Mouse (Mus musculus): ENCODE results near the gene Cyfip2.

GRCm38 (mm10) chr11:46313851-46314250 lies 1.2 kb upstream of the Cyfip2 start:
- TF ChIP-seq CTCF (IDR thresholded peaks at IDR 0.05; ENCODE audit: control insufficient read depth, insufficient read depth, insufficient read length) (no peak), MAX (IDR thresholded peaks at IDR 0.05) (no peak), USF1 (IDR thresholded peaks at IDR 0.05; ENCODE audit: low read depth) (no peak), MYOD1 (IDR thresholded peaks at IDR 0.05; ENCODE audit: control insufficient read depth, insufficient read length, low read depth) (no peak), MYOG (IDR thresholded peaks at IDR 0.05; ENCODE audit: control insufficient read depth, extremely low read depth, insufficient read length) (no peak), CEBPB (IDR thresholded peaks at IDR 0.05; ENCODE audit: low read depth) (no peak)

All from C2C12 (cell line).